Mouse (Mus musculus) spleen, adult 2 months (tissue): ENCODE measurements around the gene Arhgap27.

Experiments
- CTCF ChIP-seq: fragments of 200-500 bp; IDR thresholded peaks from 2 replicates; pipeline ENCODE4 v1.5.1; 2011; ENCODE audit warnings: mild to moderate bottlenecking, inconsistent platforms; ENCODE audit not compliant: insufficient read depth, insufficient read length, insufficient replicate concordance; ENCODE audit errors: extremely low read depth
- POLR2A ChIP-seq: fragments of 200-500 bp; IDR thresholded peaks from 2 replicates; pipeline ENCODE4 v1.6.1; 2011; ENCODE audit warnings: low read depth, low read length, inconsistent platforms

GRCm38 (mm10) chr11:103311960-103312611 lies 51.4 kb downstream of the Arhgap27 start:
- TF ChIP-seq CTCF (no peak), POLR2A (no peak)
